Mouse (Mus musculus): ENCODE data around the gene Nsmf.

Gene Nsmf

GRCm38 (mm10) chr2:25085571-25085970 lies 31.4 kb downstream of the Nsmf start:
- DNase-seq (ENCODE audit: extremely low read depth, low read depth): no peak

- no peak for DNase-seq (ENCODE audit: extremely low read depth, low read depth)
These were observed 33.7 kb downstream of the Nsmf start for GRCm38 (mm10) chr2:25087842-25088241.

- DNase-seq (ENCODE audit: extremely low read depth, low read depth): no peak
These were observed 34.5 kb downstream of the Nsmf start for GRCm38 (mm10) chr2:25088636-25089035.

GRCm38 (mm10) chr2:25094785-25095108 lies 40.6 kb downstream of the Nsmf start:
- DNase-seq (ENCODE audit: extremely low read depth, low read depth): no peak

GRCm38 (mm10) chr2:25095109-25095850 lies 41.1 kb downstream of the Nsmf start, which contains the start of gene Noxa1:
Gene Noxa1, minus strand, starts transcription at chr2:25095149.
- no peak for DNase-seq (ENCODE audit: extremely low read depth, low read depth)

GRCm38 (mm10) chr2:25098005-25098615 lies 44.0 kb downstream of the Nsmf start:
- peak; percentile 52 for DNase-seq (ENCODE audit: extremely low read depth, low read depth)

- no peak for DNase-seq (ENCODE audit: extremely low read depth, low read depth)
These were observed 44.8 kb downstream of the Nsmf start for GRCm38 (mm10) chr2:25098956-25099355.

GRCm38 (mm10) chr2:25099703-25100102 lies 45.5 kb downstream of the Nsmf start:
- DNase-seq (ENCODE audit: extremely low read depth, low read depth): no peak

- no peak for DNase-seq (ENCODE audit: extremely low read depth, low read depth)
These were observed 50.0 kb downstream of the Nsmf start for GRCm38 (mm10) chr2:25104122-25104521.

GRCm38 (mm10) chr2:25106045-25106444 lies 51.9 kb downstream of the Nsmf start:
- DNase-seq (ENCODE audit: extremely low read depth, low read depth): peak; percentile 55

GRCm38 (mm10) chr2:25109487-25109886 lies 55.3 kb downstream of the Nsmf start:
- no peak for DNase-seq (ENCODE audit: extremely low read depth, low read depth)

- DNase-seq (ENCODE audit: extremely low read depth, low read depth): no peak
These were observed 56.5 kb downstream of the Nsmf start for GRCm38 (mm10) chr2:25110505-25111183.

- DNase-seq (ENCODE audit: extremely low read depth, low read depth): peak; percentile 95
These were observed 57.1 kb downstream of the Nsmf start for GRCm38 (mm10) chr2:25111184-25111791.
